Mouse (Mus musculus) MN1 (cell line): ENCODE data around the gene Vsig8.
A peak's percentile ranks its signal among the peaks of the same experiment; 100 is the strongest.

Source experiments
- DNase-seq: peaks from one replicate; pipeline ENCODE4 v3.0.0-alpha.2; 2016; ENCODE audit warnings: low spot score

Vsig8 gene

DNA sequence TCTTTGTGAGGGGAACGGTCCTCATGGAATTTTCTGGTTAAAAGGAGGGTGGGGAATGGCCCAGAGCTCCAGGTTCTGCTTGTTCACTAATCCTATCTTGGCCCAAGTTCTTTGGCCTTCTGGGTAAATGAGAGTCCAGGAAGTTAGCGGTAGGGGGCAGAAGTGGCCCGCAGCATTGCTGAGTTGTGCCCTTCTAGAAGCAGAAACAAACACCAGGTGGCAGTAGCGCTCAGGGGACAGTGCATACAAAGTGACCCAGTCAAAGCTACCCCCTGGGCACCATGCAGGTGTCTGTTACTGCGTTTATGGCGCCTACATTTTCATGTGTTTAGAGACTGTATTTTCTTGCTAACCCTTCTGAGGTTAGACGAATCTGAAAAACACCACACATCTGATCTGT, 27.0 kb upstream of the Vsig8 start:
- DNase-seq = peak; percentile 94

DNA sequence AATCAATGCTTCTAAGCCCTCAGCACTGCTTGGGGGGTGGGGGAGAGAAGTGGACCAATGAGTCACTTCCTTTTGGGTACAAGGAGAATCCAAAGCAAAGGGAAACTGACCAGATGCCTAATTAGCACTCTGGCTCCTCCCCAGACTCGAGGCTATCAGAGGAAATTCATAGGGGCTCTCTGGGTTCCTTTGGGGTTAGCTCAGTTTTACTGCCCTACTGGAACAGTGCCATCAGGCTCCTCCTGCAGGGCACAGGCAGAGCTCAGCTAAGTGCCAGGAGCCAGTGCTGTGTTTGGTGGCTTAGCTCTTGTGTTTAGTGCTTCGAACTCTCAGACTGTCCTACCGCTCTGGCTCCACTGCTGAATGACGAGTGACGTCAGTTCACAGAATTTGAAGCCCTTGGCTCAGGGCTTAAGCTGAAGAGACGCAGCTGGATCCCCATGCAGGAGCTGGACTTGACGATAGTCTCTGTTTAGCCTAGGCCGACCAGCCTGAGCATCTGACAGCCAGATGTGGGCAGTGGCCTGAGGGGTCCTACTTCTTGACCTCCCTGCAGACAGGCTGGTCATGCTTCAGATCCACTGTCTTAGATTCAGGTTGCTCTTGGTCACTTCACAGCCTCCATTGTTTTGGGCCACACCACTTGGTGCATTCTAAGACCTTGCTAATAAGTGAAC, 25.1 kb upstream of the Vsig8 start:
- peak; percentile 87 for DNase-seq

DNA sequence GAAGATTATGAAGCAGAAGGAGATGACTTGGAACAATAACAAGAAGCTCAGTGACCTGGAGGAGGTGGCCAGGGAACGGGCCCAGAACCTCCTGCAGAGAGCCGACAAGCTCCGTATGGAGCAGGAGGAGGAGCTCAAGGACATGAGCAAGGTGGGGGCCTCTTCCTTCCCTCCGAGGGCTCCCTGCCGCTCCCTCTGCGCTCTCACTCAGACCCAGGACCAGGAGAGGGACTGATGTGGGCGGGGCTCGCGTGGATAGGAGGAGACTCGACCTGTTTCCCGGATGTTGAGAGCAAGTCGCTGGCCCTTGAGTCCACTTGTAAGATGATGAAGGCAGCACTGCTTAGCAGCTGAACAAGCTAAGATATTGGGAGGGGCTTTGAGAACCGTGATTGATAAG, 23.2 kb upstream of the Vsig8 start:
- no peak for DNase-seq

DNA sequence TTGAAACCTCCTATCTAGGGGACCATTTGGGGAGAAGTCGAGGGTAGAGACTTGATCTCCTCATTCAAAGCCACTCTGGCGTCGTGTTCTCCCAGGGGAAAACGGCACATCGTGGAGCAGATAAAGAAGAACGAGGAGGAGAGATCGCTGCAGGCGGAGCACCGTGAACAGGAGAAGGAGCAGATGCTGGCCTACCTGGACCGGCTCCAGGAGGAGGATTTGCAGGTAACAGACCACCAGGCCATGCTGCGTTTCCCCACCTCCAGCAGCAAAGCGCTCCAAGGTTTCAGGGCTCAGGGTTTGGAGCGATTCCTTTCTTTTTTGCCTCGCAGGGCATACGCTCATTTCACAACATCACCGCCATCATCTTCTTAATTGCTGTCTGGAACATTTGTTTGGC, 20.6 kb upstream of the Vsig8 start:
- DNase-seq = no peak

DNA sequence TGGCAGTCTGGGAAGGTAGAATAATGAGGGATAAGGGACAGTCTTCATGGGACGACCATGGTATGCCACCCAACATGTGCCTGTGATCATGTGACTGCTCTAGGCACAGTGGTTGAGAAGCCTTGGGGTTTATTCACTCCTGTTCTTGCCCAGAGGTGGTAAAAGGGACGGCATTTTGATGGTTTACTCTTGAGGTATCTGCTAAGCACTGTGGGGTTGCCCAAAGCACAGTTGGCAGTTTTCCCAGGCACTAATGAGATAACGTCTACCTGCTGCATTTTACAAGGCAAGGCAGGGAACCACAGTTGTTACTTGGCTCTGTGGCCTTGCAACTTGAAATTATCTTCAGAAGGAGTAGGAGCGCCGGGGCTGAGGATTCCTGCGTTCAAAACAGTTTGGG, 15.9 kb upstream of the Vsig8 start:
- no peak for DNase-seq

DNA sequence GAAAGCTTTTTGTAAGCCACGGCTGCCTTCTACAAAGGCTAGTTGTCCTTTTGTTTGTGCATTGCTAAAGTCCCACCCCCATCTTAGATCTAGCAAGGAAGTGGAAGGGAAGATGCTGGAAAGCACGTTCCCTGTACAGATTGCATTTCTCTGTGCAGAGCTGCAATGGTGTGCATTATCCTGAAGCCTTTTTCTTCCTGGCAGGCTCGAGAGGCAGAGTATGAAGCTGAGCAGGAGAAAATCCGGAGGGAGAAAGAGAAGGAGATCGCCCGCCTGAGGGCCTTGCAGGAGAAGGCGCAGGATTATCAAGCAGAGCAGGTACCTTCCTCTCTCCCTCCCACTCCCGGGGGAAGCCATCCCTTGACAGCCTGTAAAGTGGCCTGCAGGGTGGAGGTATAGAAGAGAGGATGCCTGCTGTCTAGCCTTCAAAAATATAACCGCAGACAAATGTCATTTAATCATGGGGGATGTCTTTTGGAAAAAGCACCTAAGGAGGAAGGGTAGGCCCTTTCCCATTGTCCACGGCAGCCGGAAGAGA, 15.4 kb upstream of the Vsig8 start:
- DNase-seq = no peak

DNA sequence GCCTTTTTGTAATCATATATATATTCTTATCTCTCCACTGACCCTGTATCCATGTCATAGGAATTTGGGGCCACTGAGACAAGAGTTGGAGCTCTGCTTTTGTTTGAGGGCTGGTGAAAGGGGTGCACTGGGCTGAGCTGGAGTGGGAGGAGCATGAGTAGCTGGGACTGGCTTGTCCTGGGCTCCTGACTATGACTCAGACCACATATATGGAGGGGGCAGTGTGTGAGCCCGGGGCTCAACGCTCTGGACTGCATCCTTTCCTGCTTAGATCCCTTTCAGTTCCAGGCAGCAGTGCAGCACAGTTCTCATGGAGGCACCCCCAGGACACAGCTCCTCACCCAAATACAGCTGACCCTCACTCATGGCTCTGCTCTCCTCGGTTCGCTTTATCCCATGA, 9.7 kb upstream of the Vsig8 start:
- no peak for DNase-seq

DNA sequence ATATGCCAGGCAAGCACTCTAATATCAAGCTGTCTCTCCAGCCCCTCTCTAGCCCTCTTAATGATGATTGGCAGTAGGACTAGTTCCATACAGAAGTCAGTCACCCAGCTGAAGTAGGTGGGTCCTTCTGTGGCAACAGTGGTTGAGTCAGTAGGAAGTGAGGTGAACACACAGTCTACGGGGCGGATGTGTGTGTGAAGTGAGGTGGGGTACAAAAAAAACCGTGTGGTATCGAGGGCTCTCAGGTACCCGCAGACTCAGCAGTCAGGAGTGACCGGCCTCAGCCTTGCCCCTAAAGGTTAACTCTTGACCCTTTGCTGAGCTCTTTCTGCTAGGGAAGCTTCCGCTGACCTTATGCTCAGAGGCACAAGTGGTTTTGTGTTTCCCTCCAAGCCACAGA, 7.2 kb upstream of the Vsig8 start:
- no peak for DNase-seq

DNA sequence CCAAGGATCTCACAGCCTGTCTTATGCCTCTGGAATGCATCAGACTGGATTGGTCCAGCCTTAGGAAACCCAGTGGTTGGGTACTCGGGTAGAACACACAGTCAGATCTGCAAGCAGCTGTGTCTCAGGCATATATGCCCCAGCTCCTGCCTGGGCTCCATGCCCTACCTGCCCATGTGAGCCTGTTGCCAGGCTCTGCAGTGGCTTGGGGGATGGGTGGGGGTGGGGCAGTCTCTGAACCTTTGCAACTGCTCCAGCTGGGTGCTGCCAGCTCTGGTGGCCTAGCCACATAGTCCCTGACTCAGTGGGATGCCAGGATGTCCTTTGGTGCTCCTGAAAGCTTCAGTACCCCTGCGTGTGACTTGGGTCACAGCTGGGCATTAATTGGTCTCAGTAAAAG, 6.4 kb upstream of the Vsig8 start:
- DNase-seq = no peak

DNA sequence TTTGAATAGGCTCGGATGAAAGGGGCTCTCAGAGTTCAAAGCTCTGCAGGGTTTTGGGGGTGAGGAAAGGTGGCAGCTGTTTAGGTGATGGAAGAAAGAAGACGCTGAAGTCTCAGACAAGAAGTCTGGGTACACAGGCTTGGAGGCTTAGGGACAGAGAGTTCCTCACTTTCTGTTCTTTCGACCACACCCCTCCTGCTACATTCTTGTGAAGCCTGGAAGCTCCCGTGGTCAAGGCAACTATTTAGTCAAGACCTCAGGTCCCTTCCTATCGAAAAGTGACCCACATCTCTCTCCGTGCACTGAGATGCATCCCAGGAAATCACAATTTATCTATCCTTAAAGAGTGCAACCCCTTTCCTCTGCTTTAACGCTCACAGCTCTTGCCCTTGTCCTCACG, 6.0 kb upstream of the Vsig8 start:
- no peak for DNase-seq

DNA sequence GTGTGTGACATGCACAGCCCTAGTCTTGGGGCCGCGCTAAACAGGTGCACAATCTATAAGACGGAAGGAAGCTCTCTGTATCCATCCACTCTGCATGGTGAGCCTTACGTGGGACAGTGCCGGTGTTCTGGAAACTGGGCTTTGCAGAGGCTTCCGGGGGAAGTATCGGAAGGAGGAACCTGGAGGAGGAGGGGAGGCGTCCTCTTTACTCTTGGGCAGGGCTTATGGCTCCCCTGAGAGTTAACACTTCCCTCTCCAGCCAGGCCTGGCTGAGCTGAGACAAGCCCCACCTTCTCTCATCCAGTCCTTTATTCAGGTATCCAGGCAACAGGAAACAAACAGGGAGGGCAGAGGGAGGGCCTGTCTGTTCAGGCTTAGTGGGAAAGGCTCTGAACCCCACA, 5.2 kb upstream of the Vsig8 start:
- peak; percentile 97 for DNase-seq

DNA sequence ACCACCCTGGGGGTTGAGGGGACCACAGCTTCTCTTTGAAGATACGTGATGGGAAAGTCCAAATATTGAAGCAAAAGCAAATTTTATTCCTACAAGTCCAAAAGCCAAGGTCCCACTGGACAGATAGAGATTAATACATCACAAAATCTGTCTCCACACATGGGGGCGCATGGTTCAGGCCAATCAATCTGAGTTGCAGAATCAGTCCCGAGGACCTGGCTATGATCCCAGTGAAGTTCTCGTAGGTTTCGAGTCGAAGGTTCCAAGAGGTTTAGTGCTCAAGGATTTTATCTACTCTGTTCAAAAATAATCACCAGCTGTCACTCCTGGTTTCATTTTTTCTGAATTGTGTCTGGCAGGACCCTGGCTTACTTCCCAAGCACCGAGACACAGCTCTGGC, 4.7 kb upstream of the Vsig8 start:
- DNase-seq = peak; percentile 75

DNA sequence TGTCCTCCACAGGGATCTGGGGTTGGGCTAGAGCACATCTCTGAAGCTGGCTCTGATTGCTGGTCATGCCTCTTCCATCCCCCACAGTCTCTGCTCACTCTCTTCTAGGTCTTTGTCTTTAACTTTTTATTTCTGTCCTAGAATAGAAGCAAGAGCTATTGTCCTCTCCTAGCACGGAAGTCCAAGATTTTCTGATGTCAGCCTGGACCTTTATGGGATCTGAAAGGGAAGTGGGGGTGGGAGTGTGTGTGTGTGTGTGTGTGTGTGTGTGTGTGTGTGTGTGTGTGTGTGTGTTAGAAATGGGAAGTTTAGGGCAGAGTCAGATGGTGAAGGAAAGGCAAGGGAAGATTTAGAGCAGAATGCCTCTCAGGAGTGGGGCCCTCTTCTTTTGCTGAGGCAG, 3.1 kb upstream of the Vsig8 start:
- no peak for DNase-seq

DNA sequence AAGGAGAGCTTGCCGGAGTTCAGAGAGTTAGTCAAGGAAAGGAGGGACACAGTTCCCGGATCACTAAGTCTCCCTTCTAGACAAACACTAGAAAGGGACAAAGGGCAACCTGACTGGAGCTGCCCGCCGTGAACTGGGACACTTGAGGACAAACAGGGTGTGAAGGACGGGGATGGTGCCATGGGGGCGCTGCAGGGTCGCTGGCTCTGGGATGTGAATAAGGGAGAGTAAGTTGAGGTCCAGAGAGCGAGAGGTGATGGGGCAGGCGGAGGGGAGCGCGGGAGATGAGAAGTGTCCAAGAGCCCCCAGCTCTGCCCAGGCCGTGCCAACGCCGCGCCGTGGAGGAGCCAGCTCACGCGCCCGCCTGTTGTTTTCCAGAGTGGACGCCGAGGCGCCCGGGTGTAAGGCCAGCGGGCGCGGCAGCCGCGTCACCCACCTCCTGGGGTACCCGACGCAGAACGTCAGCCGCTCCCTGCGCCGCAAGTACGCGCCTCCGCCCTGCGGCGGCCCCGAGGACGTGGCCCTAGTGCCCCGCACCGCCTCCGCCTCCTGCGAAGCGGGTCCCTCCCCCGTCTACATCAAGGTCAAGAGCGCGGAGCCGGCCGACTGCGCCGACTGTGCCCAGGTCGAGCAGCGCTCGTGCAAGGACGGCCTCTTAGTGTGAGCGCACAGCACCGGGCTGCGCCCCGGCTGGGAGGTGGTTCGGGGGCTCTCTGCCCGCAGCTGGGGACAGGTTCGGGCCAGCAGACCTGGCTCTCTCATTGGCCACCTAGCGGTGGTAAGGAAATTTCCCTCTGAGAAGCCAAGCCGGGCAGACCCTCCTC, 7.1 kb downstream of the Vsig8 start:
- DNase-seq = peak; percentile 90

DNA sequence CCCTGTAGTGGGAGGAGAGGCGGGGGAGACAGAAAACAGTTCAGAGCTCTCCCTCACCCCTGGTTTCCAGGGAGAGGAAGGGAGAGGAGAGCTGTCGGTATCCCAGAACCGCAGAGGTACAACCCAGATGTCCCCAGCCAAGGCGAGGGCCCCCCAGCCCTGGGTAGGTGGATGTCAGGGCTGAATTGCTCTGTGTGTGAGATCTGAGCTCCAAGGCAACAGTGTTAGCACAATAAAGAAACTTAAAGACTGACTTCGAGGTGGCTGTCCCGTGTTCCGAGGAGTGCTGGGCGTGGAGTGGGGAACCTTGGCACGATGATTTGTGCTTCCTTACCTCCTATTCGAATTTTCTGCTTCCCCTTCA, 7.7 kb downstream of the Vsig8 start:
- no peak for DNase-seq

DNA sequence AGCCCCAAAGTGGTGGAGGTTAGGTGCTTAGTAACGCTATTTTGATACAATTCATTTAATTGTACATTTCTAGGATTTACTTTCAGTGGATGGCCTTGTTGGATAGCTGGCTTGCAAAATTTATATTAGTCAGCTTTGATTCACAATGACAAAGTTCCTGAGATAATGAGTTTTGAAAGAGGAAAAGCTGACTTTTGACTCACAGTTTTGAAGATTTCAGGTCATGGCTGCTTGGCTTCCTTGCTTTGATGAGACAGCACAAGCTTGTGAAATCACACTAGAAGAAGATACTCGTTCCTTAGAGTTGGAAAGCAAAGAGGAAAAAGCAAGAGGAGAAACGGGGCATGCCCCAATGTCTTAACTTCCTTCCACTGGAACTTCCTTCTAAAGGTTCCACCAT, 10.4 kb downstream of the Vsig8 start:
- no peak for DNase-seq

DNA sequence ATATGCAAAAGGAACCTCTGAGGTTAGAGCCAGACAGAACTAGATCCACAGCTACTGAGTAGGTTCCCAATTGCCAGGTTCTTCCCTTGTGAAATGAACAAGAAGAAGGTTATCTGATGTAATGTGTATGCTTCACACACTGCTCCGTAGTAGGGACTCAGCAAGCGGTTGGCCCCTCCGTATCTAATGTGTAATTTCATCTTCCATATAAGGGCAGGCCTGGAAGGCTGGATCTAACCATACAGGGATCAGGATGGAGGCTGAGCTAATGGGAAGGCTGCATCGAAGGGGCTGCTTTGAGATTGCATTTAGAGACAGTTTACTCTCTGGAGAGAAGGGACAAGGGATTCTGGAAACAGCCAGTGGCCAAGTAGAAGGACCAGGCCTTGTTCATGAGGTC, 12.0 kb downstream of the Vsig8 start:
- peak; percentile 58 for DNase-seq

DNA sequence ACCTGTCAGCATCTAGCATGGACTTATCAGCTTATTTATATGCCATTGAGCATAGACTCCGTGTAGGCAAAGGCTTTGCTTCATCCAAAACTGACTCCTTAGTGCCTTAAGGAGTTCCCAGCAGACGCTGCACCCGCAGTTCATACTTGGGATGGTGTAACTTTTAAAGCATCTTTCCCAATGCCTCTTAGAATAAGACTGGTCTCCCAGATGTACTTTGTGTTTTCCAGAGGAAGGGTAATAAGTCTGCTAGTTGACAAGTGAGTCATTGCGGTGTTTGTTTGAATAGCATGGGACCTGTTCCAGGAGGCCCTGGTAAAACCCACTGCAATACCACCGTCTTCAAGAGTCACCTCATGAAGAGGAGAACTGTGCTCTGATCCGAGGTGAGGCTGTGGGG, 24.4 kb downstream of the Vsig8 start:
- no peak for DNase-seq

DNA sequence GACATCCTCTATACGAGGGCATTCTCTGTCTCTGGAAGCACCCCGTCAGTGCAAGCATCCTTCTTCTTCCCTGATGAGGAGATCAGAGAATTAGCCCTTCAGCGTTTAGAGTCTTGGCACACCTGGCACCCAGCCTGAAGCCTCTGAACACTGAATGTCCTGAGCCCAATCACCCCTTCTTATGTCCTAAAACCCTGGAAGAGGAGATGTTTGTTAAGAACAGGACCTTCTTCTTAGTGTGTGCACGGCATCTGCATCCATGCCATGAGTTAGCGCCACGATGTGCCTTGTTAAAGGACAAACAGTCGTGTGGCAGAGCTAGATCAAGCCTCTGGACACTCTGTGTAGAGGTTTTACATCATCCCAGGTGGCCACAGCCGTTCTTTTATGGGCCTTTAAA, 26.7 kb downstream of the Vsig8 start:
- DNase-seq = no peak

DNA sequence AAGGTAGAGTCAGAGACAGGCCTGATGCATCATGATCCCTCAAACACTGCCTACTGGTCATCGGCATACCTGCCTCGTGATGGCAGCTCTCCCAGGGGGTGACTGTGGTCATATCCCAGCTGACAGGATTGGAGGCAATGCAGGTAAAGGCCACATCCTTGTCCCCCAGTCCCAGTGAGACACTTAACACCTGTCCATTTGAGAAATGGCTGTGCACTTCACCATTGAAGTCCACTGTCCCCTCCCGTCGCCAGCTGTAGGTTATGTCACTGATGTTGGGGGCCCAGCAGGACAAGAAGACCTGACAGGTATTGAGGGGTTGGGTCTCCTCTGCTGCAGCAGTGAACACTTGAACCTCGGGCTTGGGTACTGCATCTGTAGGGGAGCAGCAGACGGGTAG, 28.5 kb downstream of the Vsig8 start:
- DNase-seq = no peak

DNA sequence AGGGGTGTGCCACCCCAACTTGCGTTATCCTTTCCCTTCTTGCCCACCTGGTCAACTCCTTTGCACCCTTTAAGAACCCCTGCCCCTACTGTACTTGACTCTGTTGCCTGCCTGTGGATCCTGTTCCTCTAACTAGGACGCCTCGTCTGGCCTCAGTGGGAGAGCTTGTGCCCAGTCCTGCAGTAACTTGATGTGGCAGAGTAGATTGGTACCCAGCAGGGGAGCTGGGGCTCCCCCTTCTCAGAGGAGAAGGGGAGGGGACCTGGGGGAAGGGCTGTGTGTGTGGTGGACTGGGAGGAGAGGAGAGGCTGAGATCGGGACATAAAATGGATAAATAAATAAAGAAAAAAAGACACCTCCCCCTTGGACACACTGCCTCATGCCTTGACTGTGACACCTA, 29.3 kb downstream of the Vsig8 start:
- no peak for DNase-seq

DNA sequence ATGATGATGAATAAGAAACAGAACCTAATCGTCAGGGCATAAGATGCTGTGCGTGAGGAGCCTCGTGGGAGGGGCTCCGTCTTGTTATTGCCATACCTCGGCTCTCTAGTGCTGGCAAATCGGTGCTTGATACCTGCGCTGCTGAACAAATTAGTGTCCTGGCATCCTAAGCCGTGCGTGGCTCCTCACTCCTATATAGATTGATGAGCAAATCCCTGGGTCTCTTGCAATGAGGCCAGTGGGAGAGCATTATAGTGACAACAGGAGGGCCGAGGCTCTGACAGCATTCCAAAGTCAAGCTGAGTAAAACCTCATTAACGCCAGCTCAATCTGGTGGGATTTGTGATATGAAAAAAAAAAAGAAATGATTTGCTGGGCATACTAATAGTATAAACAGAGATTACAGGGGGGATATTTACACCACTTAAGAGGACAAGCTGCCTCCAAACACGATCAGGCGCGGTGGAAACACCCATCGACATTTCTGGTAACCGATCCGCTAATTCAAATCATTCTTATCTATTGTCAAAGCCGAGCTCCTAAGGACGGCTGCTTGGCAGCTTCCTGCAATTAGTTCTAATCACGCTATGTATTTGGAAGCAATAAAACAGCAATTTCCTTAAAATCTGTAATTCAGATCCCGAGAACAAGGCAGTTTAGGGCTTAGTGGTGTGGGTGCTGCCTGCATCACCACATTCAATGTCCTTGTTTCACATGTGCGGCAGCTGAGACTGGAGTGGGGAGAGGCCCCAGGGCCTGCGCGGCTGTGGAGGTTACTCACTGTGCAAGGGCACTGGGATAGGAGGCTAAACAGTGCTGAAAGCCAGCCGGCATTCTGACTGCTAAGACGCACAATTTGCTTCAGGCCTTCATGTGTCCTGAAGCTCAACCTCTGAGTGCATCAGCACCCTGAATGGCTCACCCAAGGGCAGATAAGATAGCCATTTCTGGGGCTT, 30.2 kb downstream of the Vsig8 start:
- DNase-seq = peak; percentile 45

DNA sequence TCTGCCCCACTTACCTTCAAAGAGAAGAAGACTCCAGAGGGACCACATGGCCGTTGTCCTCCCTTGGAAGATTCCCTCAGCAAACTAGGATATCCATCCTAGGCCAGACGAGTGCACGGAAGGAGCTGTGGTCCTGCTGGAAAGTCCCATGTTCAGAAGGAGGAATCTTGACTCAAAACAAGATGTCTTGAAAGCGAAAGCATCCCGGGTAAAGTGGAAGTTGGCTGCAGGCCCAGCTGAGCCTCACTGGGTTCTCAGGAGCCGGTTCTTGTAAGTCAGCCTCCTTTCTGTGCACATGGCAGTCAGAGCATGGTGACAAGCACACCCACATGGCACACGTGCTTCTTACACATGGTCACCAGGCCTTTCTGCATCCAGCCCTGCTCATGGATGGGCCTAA, 34.6 kb downstream of the Vsig8 start, which contains the start of gene Slamf8:
Gene Slamf8, minus strand, starts transcription at position 184 of the 400 bp plus-strand sequence.
- peak; percentile 39 for DNase-seq
